ENCODE assay signal across 12 mouse cellular contexts in the genomic region with DNA sequence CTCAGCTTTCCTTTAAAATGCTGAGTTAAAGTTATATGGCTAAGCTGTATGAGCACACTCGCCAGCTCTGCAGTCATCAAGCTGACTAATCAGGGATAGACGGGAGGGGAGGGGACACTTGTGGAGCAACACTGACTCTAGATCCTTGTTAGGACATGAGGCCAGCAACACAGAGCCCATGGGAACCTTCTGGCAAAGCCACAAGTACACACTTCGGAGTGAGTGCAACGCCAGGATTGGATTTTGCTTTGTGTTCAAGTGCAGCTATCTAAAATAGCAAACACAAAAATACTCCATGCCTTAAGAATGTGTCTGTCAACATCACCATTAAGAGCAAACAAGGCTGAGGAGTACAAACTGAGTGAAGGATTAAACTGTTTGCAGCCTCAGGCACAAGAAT. TPM values are rescaled to one million over a fixed set of nuclear protein-coding genes. Genes with fewer than 3 reads are reported as not detected.
DNase-seq lines count a peak whose midpoint lies in the region; ATAC-seq and TF ChIP-seq lines count a peak whose summit lies in the region.
"Had no signal": no experiment of that assay in that cellular context is flagged by ENCODE, and none has a peak within 500 bp of the region (broad histone marks: within the 10 kb centered on the region; RNA-seq: fewer than 3 reads in every experiment).

No protein-coding gene starts in this region.

- no peak for ATAC-seq in liver, postnatal 0 days

- WGBS in liver, adult 2 months = 25% methylated on average over 4 of the region's 4 CpGs
- 72% methylated on average over 4 of the region's 4 CpGs for WGBS in liver, postnatal 0 days (ENCODE audit: insufficient replicate concordance)
- 87% methylated on average over 4 of the region's 4 CpGs for WGBS in midbrain, embryonic 10.5 days

- TF ChIP-seq EP300 in liver, postnatal 0 days (IDR thresholded peaks at IDR 0.05; ENCODE audit: low read depth) = no peak

- no peak overlapping the region for H3K4me3 ChIP-seq in liver, adult 2 months (ENCODE audit: insufficient read depth, low read depth, low read length)
- H3K4me3 ChIP-seq in liver, postnatal 0 days (ENCODE audit: low read depth, low read length) = no peak overlapping the region
- no peak overlapping the region for H3K4me3 ChIP-seq in midbrain, embryonic 10.5 days
- H3K4me3 ChIP-seq: hindbrain, embryonic 10.5 days had no signal

- H3K27me3 ChIP-seq in liver, adult 2 months (ENCODE audit: control insufficient read depth, insufficient read depth, low read length) = no peaks in the 10 kb centered on the region
- no peaks in the 10 kb centered on the region for H3K27me3 ChIP-seq in liver, postnatal 0 days (ENCODE audit: insufficient read depth, low read length)
- no peaks in the 10 kb centered on the region for H3K27me3 ChIP-seq in midbrain, embryonic 10.5 days (ENCODE audit: low read depth, poor library complexity, severe bottlenecking)

- no peak overlapping the region for H3K27ac ChIP-seq in liver, adult 2 months (replicated peaks; ENCODE audit: insufficient read depth, low read depth, low read length)
- H3K27ac ChIP-seq in liver, postnatal 0 days (ENCODE audit: low read depth) = no peak overlapping the region
- no peak overlapping the region for H3K27ac ChIP-seq in midbrain, embryonic 10.5 days (replicated peaks)
- H3K27ac ChIP-seq: hindbrain, embryonic 10.5 days; kidney, postnatal 0 days had no signal

- TF ChIP-seq POLR2A in liver, adult 2 months (IDR thresholded peaks at IDR 0.05; ENCODE audit: extremely low read depth, insufficient read depth, low read length) = no peak

- peaks cover 28% of the 10 kb centered on the region for H3K79me2 ChIP-seq in liver, adult 2 months (ENCODE audit: control insufficient read depth, insufficient read depth, low read length)

- peaks cover 8% of the 10 kb centered on the region; the same call in 1 of the 2 replicates for H3K4me1 ChIP-seq in liver, adult 2 months (ENCODE audit: control insufficient read depth, insufficient read depth, low read length)
- peaks cover 4% of the 10 kb centered on the region for H3K4me1 ChIP-seq in liver, postnatal 0 days (ENCODE audit: insufficient read depth)
- no peaks in the 10 kb centered on the region for H3K4me1 ChIP-seq in midbrain, embryonic 10.5 days
- H3K4me1 ChIP-seq: hindbrain, embryonic 10.5 days had no signal

- no peak overlapping the region for H3K9ac ChIP-seq in liver, adult 2 months (ENCODE audit: low read depth, low read length)
- no peak overlapping the region for H3K9ac ChIP-seq in liver, postnatal 0 days (replicated peaks)

- DNase-seq in liver, adult 2 months (ENCODE audit: extremely low read depth, low read depth, low spot score) = peak; percentile 81
- no peak for DNase-seq in liver, postnatal 0 days
- DNase-seq in gastrocnemius, postnatal 36 days = peak; percentile 36 to 69
- DNase-seq in heart, postnatal 4 days = peak; percentile 77
- DNase-seq in yolk sac, embryonic 10.5 days (ENCODE audit: low spot score) = peak; percentile 65
- DNase-seq in layer of hippocampus, postnatal 10 days (ENCODE audit: low spot score in 2 of 2) = no peak
- no peak for DNase-seq in embryo, embryonic 11 days
- no peak for DNase-seq in midbrain, embryonic 10.5 days (ENCODE audit: low spot score)
- DNase-seq: cerebellum, adult 8-10 months had no signal

- H3K36me3 ChIP-seq in liver, adult 2 months (ENCODE audit: control insufficient read depth, insufficient read depth, low read length) = no peaks in the 10 kb centered on the region
- no peaks in the 10 kb centered on the region for H3K36me3 ChIP-seq in liver, postnatal 0 days (replicated peaks; ENCODE audit: insufficient read depth, low read length)
- H3K36me3 ChIP-seq in midbrain, embryonic 10.5 days = no peaks in the 10 kb centered on the region

- H3K9me3 ChIP-seq in liver, postnatal 0 days (ENCODE audit: low read length) = no peaks in the 10 kb centered on the region
- no peaks in the 10 kb centered on the region for H3K9me3 ChIP-seq in midbrain, embryonic 10.5 days (replicated peaks)
- H3K9me3 ChIP-seq: hindbrain, embryonic 10.5 days had no signal

- no peak overlapping the region for H3K4me2 ChIP-seq in liver, postnatal 0 days (ENCODE audit: low read depth, low read length)
- H3K4me2 ChIP-seq: liver, embryonic 11.5 days had no signal

- TF ChIP-seq CTCF in liver, adult 2 months (IDR thresholded peaks at IDR 0.05; ENCODE audit: low read depth, low read length) = no peak
- no peak for TF ChIP-seq CTCF in liver, postnatal 0 days (IDR thresholded peaks at IDR 0.05; ENCODE audit: low read depth)

- intact Hi-C loops in gastrocnemius, postnatal 36 days (cut with DNase I) = no loop called here

RNA-seq across cellular contexts. Expression of a gene that starts 29.8 kb away (rescaled TPM):
- total RNA-seq in liver, adult 2 months (2014; rRNA removed) = 22.7 and 23.0 TPM in 2 replicates
- 8.0 and 9.2 TPM in 2 replicates for polyA plus RNA-seq in liver, adult 2 months (2012; rRNA removed)
- polyA plus RNA-seq in liver, postnatal 0 days (2015; fragmentation: Nextera tagmentation; extraction: Ambion mirVana) = 22.2 and 22.7 TPM in 2 replicates
- total RNA-seq in gastrocnemius, postnatal 36 days (2021) = 10 to 100 TPM; 30.3 to 32.3 TPM
- 10 to 100 TPM; 41.4 to 42.6 TPM for total RNA-seq in heart, postnatal 4 days (2021)
- 10 to 100 TPM; 21.8 to 22.5 TPM for total RNA-seq in layer of hippocampus, postnatal 10 days (2021)
- 65.5 and 68.2 TPM in 2 replicates for polyA plus RNA-seq in midbrain, embryonic 10.5 days (2016; fragmentation: Nextera tagmentation; extraction: Ambion mirVana)

RNA-seq across cellular contexts. Expression of a gene that starts 29.9 kb away (rescaled TPM):
- total RNA-seq in liver, adult 2 months (2014; rRNA removed) = 31.0 and 31.8 TPM in 2 replicates
- polyA plus RNA-seq in liver, adult 2 months (2012; rRNA removed) = 17.3 and 19.8 TPM in 2 replicates
- 15.7 and 17.2 TPM in 2 replicates for polyA plus RNA-seq in liver, postnatal 0 days (2015; fragmentation: Nextera tagmentation; extraction: Ambion mirVana)
- 10 to 100 TPM; 11.4 to 11.5 TPM for total RNA-seq in gastrocnemius, postnatal 36 days (2021)
- total RNA-seq in heart, postnatal 4 days (2021) = 10 to 100 TPM; 30.5 to 31.3 TPM
- 10 to 100 TPM; 37.5 to 39.9 TPM for total RNA-seq in layer of hippocampus, postnatal 10 days (2021)
- 37.5 and 46.4 TPM in 2 replicates for polyA plus RNA-seq in midbrain, embryonic 10.5 days (2016; fragmentation: Nextera tagmentation; extraction: Ambion mirVana)

Comparison
In these comparisons a context has a peak if more than half of its experiments do, and no peak if none do; other contexts are left out.
1. DNase-seq: peak in liver, adult 2 months (single experiment), gastrocnemius, postnatal 36 days (2 of 2), heart, postnatal 4 days (single experiment) and yolk sac, embryonic 10.5 days (single experiment); none in liver, postnatal 0 days (single experiment), layer of hippocampus, postnatal 10 days (0 of 2), embryo, embryonic 11 days (single experiment) and midbrain, embryonic 10.5 days (single experiment).